Comparison of ENCODE assay signal across 8 mouse cellular contexts in the genomic region with DNA sequence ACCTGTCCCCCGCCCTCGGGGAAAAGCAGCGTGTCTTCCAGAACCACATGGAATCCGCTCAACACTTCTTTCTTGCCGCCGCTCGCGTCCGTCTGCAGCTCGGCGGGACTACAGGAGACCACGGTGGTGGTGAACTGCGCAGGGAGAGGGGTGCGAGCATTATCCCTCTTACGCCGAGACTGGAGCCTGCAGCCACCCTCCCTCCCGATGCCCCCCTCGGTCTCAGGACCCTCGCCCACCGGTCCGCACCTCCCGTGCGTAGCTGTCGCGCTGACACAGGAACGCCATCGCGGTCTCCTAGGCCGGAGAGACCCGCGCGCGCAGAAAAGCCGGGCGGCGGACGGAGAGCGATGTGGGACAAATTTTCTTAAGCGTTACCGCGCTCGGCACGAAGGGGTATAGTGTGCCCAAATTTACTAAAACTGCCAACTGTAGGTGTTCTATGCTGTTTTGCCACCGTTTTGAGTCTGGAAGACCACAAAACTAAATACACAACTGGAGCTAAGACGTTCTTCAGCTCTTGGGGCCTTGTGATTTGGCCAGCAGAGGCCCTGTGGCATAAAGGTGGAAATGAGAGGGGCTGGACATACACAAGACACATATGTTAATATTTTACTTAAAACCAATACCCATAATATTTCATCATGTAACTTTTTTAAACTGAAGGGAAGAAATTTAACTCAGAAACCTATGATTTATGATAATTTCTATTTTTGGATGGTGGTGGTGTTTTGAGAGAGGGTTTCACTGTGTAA. TPM values are rescaled to one million over a fixed set of nuclear protein-coding genes. Genes with fewer than 3 reads are reported as not detected.
DNase-seq lines count a peak whose midpoint lies in the region; ATAC-seq and TF ChIP-seq lines count a peak whose summit lies in the region.

A gene (minus strand): TSS at position 515 of the 755 bp plus-strand sequence.

- peaks cover 8 to 12% of the 10 kb centered on the region in 2 experiments for H3K4me1 ChIP-seq in MEL (ENCODE audit: control insufficient read depth in 1 of 2, insufficient read depth in 2 of 2, low read length in 2 of 2)
- H3K4me1 ChIP-seq in lung, embryonic 14.5 days (ENCODE audit: insufficient read depth) = 0 out of 2 replicates have a peak, but pooled peaks cover 3% of the 10 kb centered on the region
- no peaks in the 10 kb centered on the region for H3K4me1 ChIP-seq in olfactory bulb, adult 2 months (ENCODE audit: control insufficient read depth, insufficient read depth, low read length)

- peak in 1 of 3 experiments; percentile 2; a peak in 1 of 6 replicates for TF ChIP-seq CTCF in MEL (IDR thresholded peaks at IDR 0.05 in 2 of 3, conservative IDR thresholded peaks at IDR 0.05 in 1 of 3; ENCODE audit: control insufficient read depth in 1 of 3, insufficient read depth in 1 of 3, low read depth in 2 of 3, low read length in 3 of 3, poor library complexity in 1 of 3, severe bottlenecking in 1 of 3)
- TF ChIP-seq CTCF in lung, embryonic 14.5 days (IDR thresholded peaks at IDR 0.05; ENCODE audit: low read depth) = no peak
- TF ChIP-seq CTCF in olfactory bulb, adult 2 months (IDR thresholded peaks at IDR 0.05; ENCODE audit: insufficient read depth, low read depth, low read length) = no peak

- peak within 1 kb of the TSS; percentile 86 to 89 for H3K4me3 ChIP-seq in MEL (ENCODE audit: control insufficient read depth in 1 of 2, insufficient read depth in 1 of 2, low read depth in 2 of 2, low read length in 2 of 2)
- H3K4me3 ChIP-seq in lung, embryonic 14.5 days (ENCODE audit: low read depth, low read length) = peak within 1 kb of the TSS; percentile 88
- peak within 1 kb of the TSS; percentile 96 for H3K4me3 ChIP-seq in olfactory bulb, adult 2 months (ENCODE audit: insufficient read depth, low read depth, low read length)

- H3K9me3 ChIP-seq in MEL (replicated peaks; ENCODE audit: insufficient read depth, low read length) = no peaks in the 10 kb centered on the region
- no peaks in the 10 kb centered on the region for H3K9me3 ChIP-seq in lung, embryonic 14.5 days (ENCODE audit: low read depth, low read length)

- WGBS in lung, embryonic 14.5 days = under 1% methylated on average over 45 of the region's 45 CpGs
- WGBS in olfactory bulb, adult 2 months = under 1% methylated on average over 45 of the region's 45 CpGs

- peak; percentile 96 for DNase-seq in MEL (ENCODE audit: low read depth, low spot score)
- peak; percentile 90 for DNase-seq in cerebellum, adult 8-10 months
- DNase-seq in layer of hippocampus, adult 8-10 months (ENCODE audit: low spot score in 2 of 2) = peak; percentile 74 to 88
- peak; percentile 94 for DNase-seq in lung, embryonic 14.5 days
- DNase-seq in thymus, adult 18-20 months = peak; percentile 71 to 79

- H3K9ac ChIP-seq in MEL (ENCODE audit: control insufficient read depth, low read depth, low read length, poor library complexity, severe bottlenecking) = peak within 1 kb of the TSS; percentile 95
- H3K9ac ChIP-seq in lung, embryonic 14.5 days = peak within 1 kb of the TSS; percentile 85

- peak within 1 kb of the TSS; percentile 71 for H3K4me2 ChIP-seq in lung, embryonic 14.5 days

- H3K27me3 ChIP-seq in MEL (ENCODE audit: control insufficient read depth in 1 of 2, insufficient read depth in 2 of 2, low read length in 2 of 2) = no peaks in the 10 kb centered on the region
- no peaks in the 10 kb centered on the region for H3K27me3 ChIP-seq in lung, embryonic 14.5 days (ENCODE audit: insufficient read depth, low read length)

- H3K36me3 ChIP-seq in MEL (ENCODE audit: control insufficient read depth in 1 of 2, insufficient read depth in 2 of 2, low read length in 2 of 2) = peaks cover 2 to 19% of the 10 kb centered on the region in 2 experiments
- peaks cover 18% of the 10 kb centered on the region for H3K36me3 ChIP-seq in lung, embryonic 14.5 days (ENCODE audit: insufficient read depth)

- H3K27ac ChIP-seq in MEL (ENCODE audit: control insufficient read depth, low read depth, low read length) = peak within 1 kb of the TSS; percentile 85
- peak within 1 kb of the TSS; percentile 65; the same call in 1 of the 2 replicates for H3K27ac ChIP-seq in lung, embryonic 14.5 days (ENCODE audit: low read depth)
- H3K27ac ChIP-seq in olfactory bulb, adult 2 months (ENCODE audit: insufficient read depth, low read depth, low read length) = 0 out of 2 replicates have a peak within 1 kb of the TSS, but pooled peaks have one; percentile 10

- ATAC-seq in frontal cortex, adult (ENCODE audit: low TSS enrichment) = peak; percentile 56; the same call in 1 of the 2 replicates
- ATAC-seq in hematopoietic stem cell, adult 5-6 weeks (replicated peaks in 1 of 2; ENCODE audit: insufficient read depth in 1 of 2, low FRiP score in 2 of 2, low TSS enrichment in 1 of 2, low read depth in 1 of 2, poor library complexity in 2 of 2, severe bottlenecking in 2 of 2) = peak; percentile 79 to 88
- ATAC-seq in lung, embryonic 14.5 days (ENCODE audit: insufficient read depth) = peak; percentile 84

- TF ChIP-seq POLR2A in MEL (IDR thresholded peaks at IDR 0.05; ENCODE audit: control insufficient read depth in 1 of 2, insufficient read depth in 1 of 2, low read depth in 1 of 2, low read length in 2 of 2, poor library complexity in 1 of 2) = peak; percentile 69 to 77
- TF ChIP-seq POLR2A in olfactory bulb, adult 2 months (IDR thresholded peaks at IDR 0.05; ENCODE audit: insufficient read depth, low read depth, low read length) = peak; percentile 81

- peaks cover 12% of the 10 kb centered on the region for H3K79me2 ChIP-seq in MEL (ENCODE audit: control insufficient read depth, insufficient read depth, low read length, poor library complexity)

- no peak for TF ChIP-seq RAD21 in MEL (IDR thresholded peaks at IDR 0.05; ENCODE audit: low read depth, low read length)

- TF ChIP-seq EP300 in MEL (IDR thresholded peaks at IDR 0.05; ENCODE audit: low read depth in 1 of 2, low read length in 2 of 2) = peak in 1 of 2 experiments; percentile 35; a peak in 1 of 4 replicates

TF ChIP-seq in MEL, 35 proteins besides CTCF, POLR2A, EP300 and RAD21 (continues in another document):
- TF ChIP-seq SIN3A (IDR thresholded peaks at IDR 0.05; ENCODE audit: low read length) = peak; percentile 86
- TF ChIP-seq NELFE (IDR thresholded peaks at IDR 0.05; ENCODE audit: low read depth, low read length) = peak; percentile 62; the same call in 1 of the 2 replicates
- no peak for TF ChIP-seq MAFK (IDR thresholded peaks at IDR 0.05; ENCODE audit: borderline replicate concordance, low read depth, low read length)
- no peak for TF ChIP-seq RCOR1 (IDR thresholded peaks at IDR 0.05; ENCODE audit: low read depth, low read length)
- peak; percentile 78; the same call in 1 of the 2 replicates for TF ChIP-seq ZMIZ1 (IDR thresholded peaks at IDR 0.05; ENCODE audit: low read depth, low read length)
- peak; percentile 36; the same call in 1 of the 2 replicates for TF ChIP-seq ETS1 (IDR thresholded peaks at IDR 0.05; ENCODE audit: low read depth, low read length)
- TF ChIP-seq MEF2A (IDR thresholded peaks at IDR 0.05; ENCODE audit: extremely low read depth, insufficient replicate concordance, low read depth, low read length, poor library complexity, severe bottlenecking) = no peak
- peak; percentile 94; the same call in 1 of the 2 replicates for TF ChIP-seq E2F4 (IDR thresholded peaks at IDR 0.05; ENCODE audit: borderline replicate concordance, low read depth, low read length)
- no peak for TF ChIP-seq CHD2 (IDR thresholded peaks at IDR 0.05; ENCODE audit: low read length)
- peak; percentile 66; the same call in 1 of the 2 replicates for TF ChIP-seq TCF12 (IDR thresholded peaks at IDR 0.05; ENCODE audit: low read depth, low read length)
- TF ChIP-seq KAT2A (conservative IDR thresholded peaks at IDR 0.05; ENCODE audit: low read depth, low read length) = peak; percentile 70; the same call in 1 of the 2 replicates
- no peak for TF ChIP-seq SMC3 (IDR thresholded peaks at IDR 0.05; ENCODE audit: low read depth, low read length)
- TF ChIP-seq JUND (IDR thresholded peaks at IDR 0.05; ENCODE audit: low read depth, low read length) = 0 out of 2 replicates have a peak, but pooled peaks have one; percentile 8
- TF ChIP-seq MYB (IDR thresholded peaks at IDR 0.05; ENCODE audit: low read depth, low read length) = no peak
- TF ChIP-seq MAX (IDR thresholded peaks at IDR 0.05; ENCODE audit: low read length) = peak; percentile 35; the same call in 1 of the 2 replicates
- TF ChIP-seq ZKSCAN1 (IDR thresholded peaks at IDR 0.05; ENCODE audit: low read depth, low read length) = no peak
- 0 out of 2 replicates have a peak, but pooled peaks have one; percentile 15 for TF ChIP-seq MAZ (IDR thresholded peaks at IDR 0.05; ENCODE audit: low read depth, low read length)
- TF ChIP-seq UBTF (IDR thresholded peaks at IDR 0.05; ENCODE audit: borderline replicate concordance, insufficient read depth, low read depth, low read length) = no peak; the same call in 1 of the 2 replicates
- peak; percentile 85; the same call in 1 of the 2 replicates for TF ChIP-seq TBP (IDR thresholded peaks at IDR 0.05; ENCODE audit: low read depth, low read length)
- no peak for TF ChIP-seq BHLHE40 (IDR thresholded peaks at IDR 0.05; ENCODE audit: borderline replicate concordance, low read depth, low read length)
- TF ChIP-seq MXI1 (IDR thresholded peaks at IDR 0.05; ENCODE audit: low read depth, low read length) = peak; percentile 86
- no peak for TF ChIP-seq ZC3H11A (IDR thresholded peaks at IDR 0.05; ENCODE audit: low read depth, low read length)
- no peak for TF ChIP-seq GABPA (IDR thresholded peaks at IDR 0.05; ENCODE audit: low read depth, low read length)
- TF ChIP-seq GATA1 (IDR thresholded peaks at IDR 0.05; ENCODE audit: low read depth, low read length) = no peak
- no peak for TF ChIP-seq POLR2AphosphoS2 (IDR thresholded peaks at IDR 0.05; ENCODE audit: low read length)
- no peak for TF ChIP-seq POLR2AphosphoS5 (IDR thresholded peaks at IDR 0.05; ENCODE audit: borderline replicate concordance, low read depth, low read length)
- peak; percentile 77; the same call in 1 of the 2 replicates for TF ChIP-seq MYC (IDR thresholded peaks at IDR 0.05; ENCODE audit: low read depth, low read length)
- TF ChIP-seq NRF1 (IDR thresholded peaks at IDR 0.05; ENCODE audit: insufficient read depth, low read depth, low read length, poor library complexity, severe bottlenecking) = peak; percentile 75

RNA-seq across cellular contexts. Expression of the gene that starts here (rescaled TPM):
- 133 TPM in 2 replicates for total RNA-seq in MEL (2012; rRNA removed)
- 100 to 1,000 TPM in 1 of 2 experiments, 10 to 100 TPM in 1; 80.5 to 371 TPM for polyA plus RNA-seq in MEL (2012; ENCODE audit: insufficient read depth in 1 of 2, insufficient read length in 2 of 2, low read depth in 1 of 2, low replicate concordance in 2 of 2, missing spikeins in 1 of 2)
- total RNA-seq in hematopoietic stem cell, adult 5-6 weeks (2017) = 46.5 and 52.0 TPM in 2 replicates
- 10 to 100 TPM; 47.6 to 54.3 (median 48.9) TPM for total RNA-seq in layer of hippocampus, adult 8-10 months (2022)
- polyA plus RNA-seq in lung, embryonic 14.5 days (2014; fragmentation: Nextera tagmentation; extraction: Ambion mirVana) = 85.4 and 93.3 TPM in 2 replicates
- polyA plus RNA-seq in olfactory bulb, adult 2 months (2012; ENCODE audit: insufficient read depth, insufficient read length, low replicate concordance, missing spikeins) = not detected in 2 replicates

Comparison
In these comparisons a context has a peak if more than half of its experiments do, and no peak if none do; other contexts are left out.
1. Peak in every context shown above with its lines: DNase-seq, ATAC-seq, H3K4me3 ChIP-seq and H3K27ac ChIP-seq.
2. RNA of the gene that starts here (polyA plus RNA-seq): 80.5 to 371 TPM in MEL and 85.4 to 93.3 TPM in lung, embryonic 14.5 days; not detected in olfactory bulb, adult 2 months; every median in the first group is over 10 times any median in the second.
3. H3K27ac ChIP-seq: peak in every context shown above with its lines; median percentile 85 in MEL; 65 in lung, embryonic 14.5 days; 10 in olfactory bulb, adult 2 months.